Mouse (Mus musculus) erythroblast, embryonic 14.5 days (primary cell): ENCODE data around the gene Steap4.
"Not testable (repeated sequence)": the region's sequence is repeated elsewhere in the genome, so short reads cannot be mapped to it uniquely, and the experiment has no call there.

Experiments used
- GATA1 ChIP-seq: IDR thresholded peaks from 2 replicates; pipeline ENCODE4 v1.6.1; 2012; ENCODE audit warnings: low read length, inconsistent platforms, mixed read lengths
- TAL1 ChIP-seq: IDR thresholded peaks from 3 replicates; pipeline ENCODE4 v1.6.1; 2012; ENCODE audit warnings: low read length, inconsistent platforms, mixed read lengths

GRCm38 (mm10) chr5:7991631-7992030, 31.4 kb downstream of the Steap4 start:
- TF ChIP-seq TAL1, GATA1: not testable (repeated sequence)
